Mouse (Mus musculus) thymus, adult 2 months (tissue): Measurements from ENCODE around the gene Tars2. TPM values are rescaled to one million over a fixed set of nuclear protein-coding genes. Genes with fewer than 3 reads are reported as not detected.
"Not testable (repeated sequence)": the region's sequence is repeated elsewhere in the genome, so short reads cannot be mapped to it uniquely, and the experiment has no call there.

Experiments used
- DNase-seq: peaks from one replicate; pipeline ENCODE4 v3.0.0; 2021
- H3K27ac ChIP-seq: fragments of 200-500 bp; 2 replicates; pipeline ENCODE4 v1.5.1; 2012; ENCODE audit warnings: low read length, control low read depth; ENCODE audit not compliant: control insufficient read depth, insufficient read depth
- H3K27me3 ChIP-seq: fragments of 200-500 bp; 2 replicates; pipeline ENCODE4 v1.6.1; 2012; ENCODE audit warnings: mild to moderate bottlenecking, low read length, moderate library complexity, mixed read lengths; ENCODE audit not compliant: control insufficient read depth, insufficient read depth
- H3K36me3 ChIP-seq: fragments of 200-500 bp; 2 replicates; pipeline ENCODE4 v1.6.1; 2012; ENCODE audit warnings: mild to moderate bottlenecking, low read length, moderate library complexity; ENCODE audit not compliant: control insufficient read depth, insufficient read depth
- H3K4me1 ChIP-seq: fragments of 200-500 bp; replicated peaks from 2 replicates; pipeline ENCODE4 v1.6.1; 2012; ENCODE audit warnings: low read length; ENCODE audit not compliant: control insufficient read depth, insufficient read depth
- H3K4me3 ChIP-seq: fragments of 200-500 bp; 2 replicates; pipeline ENCODE4 v1.5.1; 2012; ENCODE audit warnings: mild to moderate bottlenecking, low read length, control low read depth, moderate library complexity; ENCODE audit not compliant: control insufficient read depth, insufficient read depth
- CTCF ChIP-seq: fragments of 200-500 bp; IDR thresholded peaks from 2 replicates; pipeline ENCODE4 v1.5.1; 2012; ENCODE audit warnings: mild to moderate bottlenecking, control low read depth, low read length, moderate library complexity, borderline replicate concordance; ENCODE audit not compliant: control insufficient read depth, poor library complexity, insufficient read depth; ENCODE audit errors: extremely low read depth
- POLR2A ChIP-seq: fragments of 200-500 bp; IDR thresholded peaks from 2 replicates; pipeline ENCODE4 v1.6.1; 2012; ENCODE audit warnings: mild to moderate bottlenecking, low read length, control low read depth, moderate library complexity; ENCODE audit not compliant: control insufficient read depth, poor library complexity, insufficient read depth; ENCODE audit errors: extremely low read depth
- WGBS: fragments of 180-500 bp; shearing (Covaris S2); methylation state at CpG from one replicate; pipeline ENCODE4 v1.1.7; 2018; 5-methylcytosine and 5-hydroxymethylcytosine counted together
- polyA plus RNA-seq: library from polyadenylated mRNA; depleted of rRNA; stranded (reverse); fragments of >200 nt; gene quantifications from 2 replicates; pipeline ENCODE4 v1.2.3, GENCODE M21; 2012; rRNA removed

Gene Tars2
- polyA plus RNA-seq, 1 experiment = 44.1 TPM

DNA sequence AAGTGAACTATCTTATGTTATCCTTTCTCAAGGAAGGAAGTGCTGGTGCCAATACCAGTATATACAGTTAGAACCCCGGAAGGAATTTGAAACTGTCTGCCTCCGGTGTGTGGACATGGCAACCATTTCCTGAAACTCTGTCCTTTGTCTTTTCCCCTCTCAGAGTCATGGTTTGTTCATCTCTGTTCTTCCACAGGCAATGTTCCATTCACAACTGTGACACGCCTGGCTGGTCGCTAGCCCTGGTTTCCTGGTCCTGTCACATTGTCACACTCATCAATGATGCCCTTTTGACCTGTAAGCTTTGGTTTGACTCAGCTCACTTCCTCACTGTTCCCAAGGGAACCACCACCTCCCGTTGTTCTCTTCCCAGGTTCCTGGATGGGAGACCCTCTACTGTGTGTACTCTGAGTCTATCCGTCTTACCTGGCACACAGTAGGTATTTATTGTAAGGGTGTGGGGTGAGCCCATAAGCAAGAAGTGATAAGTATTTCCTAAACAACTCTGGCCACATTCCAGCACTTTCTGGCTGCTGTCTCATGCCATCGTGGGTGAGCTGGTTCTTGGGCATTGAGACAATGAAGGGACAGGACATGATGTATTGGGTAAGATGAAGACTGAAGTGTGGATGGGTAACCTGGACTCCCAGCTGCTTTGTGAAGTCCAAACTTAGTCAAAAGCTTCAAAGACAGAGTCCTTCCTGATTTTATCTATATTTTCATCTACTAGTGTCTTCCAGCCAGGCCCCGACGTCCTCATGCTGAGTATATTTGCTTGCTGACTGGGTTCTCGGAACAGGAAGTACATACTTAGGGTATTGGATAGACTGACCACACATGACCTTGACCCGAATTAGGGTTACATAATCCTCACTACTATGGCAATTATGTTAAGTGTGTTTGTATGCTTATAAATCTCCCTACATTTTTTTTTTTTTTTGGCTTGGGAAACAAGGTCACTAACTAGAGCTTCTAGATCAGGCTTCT, 65.9 kb downstream of the Tars2 start:
- Histone ChIP-seq H3K4me3 (no peak overlapping the region), H3K27ac (no peak overlapping the region), H3K36me3 (no peaks in the 10 kb centered on the region), H3K27me3 (no peaks in the 10 kb centered on the region), H3K4me1 (0 out of 2 replicates have a peak, but pooled peaks cover 2% of the 10 kb centered on the region)
- DNase-seq = no peak
- 68% methylated on average over 11 of the region's 11 CpGs for WGBS
- TF ChIP-seq POLR2A = no peak
- TF ChIP-seq CTCF = no peak

- 89% methylated on average over 6 of the region's 6 CpGs for WGBS
- peaks cover 6% of the 10 kb centered on the region for H3K4me1 ChIP-seq
- no peak overlapping the region for H3K27ac ChIP-seq
- TF ChIP-seq CTCF (no peak), POLR2A (no peak)
- DNase-seq = no peak
- no peaks in the 10 kb centered on the region for H3K27me3 ChIP-seq
- H3K36me3 ChIP-seq = no peaks in the 10 kb centered on the region
- H3K4me3 ChIP-seq = no peak overlapping the region
These were observed 67.3 kb downstream of the Tars2 start for GRCm38 (mm10) chr3:95692677-95693076.

- WGBS = 100% methylated on average over 2 of the region's 2 CpGs
- not testable (repeated sequence) for DNase-seq, H3K36me3 ChIP-seq, H3K27me3 ChIP-seq, H3K4me3 ChIP-seq, H3K27ac ChIP-seq
- peaks cover 13% of the 10 kb centered on the region for H3K4me1 ChIP-seq
These were observed 69.5 kb downstream of the Tars2 start for GRCm38 (mm10) chr3:95690552-95690951.

Other genes with a start within 250 kb of the Tars2 start
- 48.5 and 70.6 TPM in 2 replicates for gene Ctss, start 233.4 kb downstream of the Tars2 start, polyA plus RNA-seq
- not detected in 2 replicates for gene Hormad1, start 200.5 kb downstream of the Tars2 start, polyA plus RNA-seq
- gene Golph3l, start 171.3 kb downstream of the Tars2 start, polyA plus RNA-seq = 8.6 and 9.3 TPM in 2 replicates
- 17.1 and 18.3 TPM in 2 replicates for gene Ensa, start 135.2 kb downstream of the Tars2 start, polyA plus RNA-seq
- 145 and 198 TPM in 2 replicates for gene Mcl1, start 101.4 kb downstream of the Tars2 start, polyA plus RNA-seq
- gene Adamtsl4, start 72.3 kb downstream of the Tars2 start, polyA plus RNA-seq = 3.1 and 4.1 TPM in 2 replicates
- gene Ecm1, start 20.6 kb downstream of the Tars2 start, polyA plus RNA-seq = 80.2 and 125 TPM in 2 replicates
- 20.1 and 26.5 TPM in 2 replicates for gene Rprd2, start 58.7 kb upstream of the Tars2 start, polyA plus RNA-seq
- 21.1 and 32.5 TPM in 2 replicates for gene Prpf3, start 95.7 kb upstream of the Tars2 start, polyA plus RNA-seq
- 56.3 and 60.5 TPM in 2 replicates for gene Mrps21, start 111.3 kb upstream of the Tars2 start, polyA plus RNA-seq
- gene Ciart, start 122.0 kb upstream of the Tars2 start, polyA plus RNA-seq = 3.0 and 3.1 TPM in 2 replicates
- 4.5 and 6.0 TPM in 2 replicates for gene BC028528, start 131.8 kb upstream of the Tars2 start, polyA plus RNA-seq
- gene Aph1a, start 133.8 kb upstream of the Tars2 start, polyA plus RNA-seq = 139 and 156 TPM in 2 replicates
- 4.3 and 13.0 TPM in 2 replicates for gene Car14, start 144.5 kb upstream of the Tars2 start, polyA plus RNA-seq
- 89.1 and 120 TPM in 2 replicates for gene Anp32e, start 169.0 kb upstream of the Tars2 start, polyA plus RNA-seq
- 65.8 and 73.9 TPM in 2 replicates for gene Plekho1, start 235.8 kb upstream of the Tars2 start, polyA plus RNA-seq